Mouse (Mus musculus) midbrain, embryonic 11.5 days (tissue): Measurements from ENCODE around the gene Themis. TPM values are rescaled to one million over a fixed set of nuclear protein-coding genes. Genes with fewer than 3 reads are reported as not detected.

Experiments used
- ATAC-seq: fragments of 200-750 bp; cut with Nextera tagmentation; 2 replicates; pipeline ENCODE4 v1.8.0; 2017; ENCODE audit warnings: moderate TSS enrichment, moderate library complexity; ENCODE audit not compliant: low FRiP score
- DNase-seq: peaks from one replicate; pipeline ENCODE4 v3.0.0; 2015; ENCODE audit warnings: low spot score; ENCODE audit errors: missing footprints
- H3K27ac ChIP-seq: fragments of 300-500 bp; sonication (generic); 2 replicates; pipeline ENCODE4 v1.5.1; 2014; ENCODE audit warnings: low read depth, low read length
- H3K27me3 ChIP-seq: fragments of 300-500 bp; sonication (generic); 2 replicates; pipeline ENCODE4 v1.6.1; 2014; ENCODE audit warnings: mild to moderate bottlenecking, low read length, moderate library complexity, mixed read lengths; ENCODE audit not compliant: control insufficient read depth, insufficient read depth
- H3K36me3 ChIP-seq: fragments of 300-500 bp; sonication (generic); 2 replicates; pipeline ENCODE4 v1.6.1; 2014; ENCODE audit warnings: mild to moderate bottlenecking, low read length, moderate library complexity, mixed read lengths; ENCODE audit not compliant: control insufficient read depth, insufficient read depth
- H3K4me1 ChIP-seq: fragments of 300-500 bp; sonication (generic); 2 replicates; pipeline ENCODE4 v1.6.1; 2014; ENCODE audit warnings: low read length; ENCODE audit not compliant: control insufficient read depth, insufficient read depth
- H3K4me2 ChIP-seq: fragments of 300-500 bp; sonication (generic); 2 replicates; pipeline ENCODE4 v1.6.1; 2014; ENCODE audit warnings: mild to moderate bottlenecking, moderate library complexity
- H3K4me3 ChIP-seq: fragments of 300-500 bp; sonication (generic); 2 replicates; pipeline ENCODE4 v1.5.1; 2014; ENCODE audit warnings: low read depth, low read length
- H3K9ac ChIP-seq: fragments of 300-500 bp; sonication (generic); 2 replicates; pipeline ENCODE4 v1.6.1; 2014; ENCODE audit warnings: low read length
- H3K9me3 ChIP-seq: fragments of 300-500 bp; sonication (generic); 2 replicates; pipeline ENCODE4 v1.6.1; 2016; ENCODE audit warnings: low read length; ENCODE audit not compliant: control insufficient read depth
- WGBS: fragments of 180-500 bp; shearing (Covaris S2); extraction: QIAGEN DNeasy Blood & Tissue Kit; methylation state at CpG from one replicate; pipeline ENCODE4 v1.1.7; 2014; 5-methylcytosine and 5-hydroxymethylcytosine counted together
- polyA plus RNA-seq: library from polyadenylated mRNA; unstranded; fragments of >200 nt; fragmentation: Nextera tagmentation; extraction: Ambion mirVana; gene quantifications from 2 replicates; pipeline ENCODE4 v1.2.1, GENCODE M21; 2014

The Themis gene
- polyA plus RNA-seq, 1 experiment from 2014 or later, result 0.04 TPM

GRCm38 (mm10) chr10:28746426-28746825, 78.3 kb downstream of the Themis start:
- Histone ChIP-seq H3K4me1 (no peaks in the 10 kb centered on the region), H3K27ac (no peak overlapping the region), H3K4me2 (no peak overlapping the region), H3K9ac (no peak overlapping the region), H3K27me3 (no peaks in the 10 kb centered on the region), H3K4me3 (no peak overlapping the region), H3K36me3 (no peaks in the 10 kb centered on the region), H3K9me3 (no peaks in the 10 kb centered on the region)
- DNase-seq (no peak), ATAC-seq (no peak)

GRCm38 (mm10) chr10:28753321-28753720, 85.2 kb downstream of the Themis start:
- Histone ChIP-seq H3K36me3 (no peaks in the 10 kb centered on the region), H3K4me1 (no peaks in the 10 kb centered on the region), H3K9ac (no peak overlapping the region), H3K27ac (no peak overlapping the region), H3K4me2 (no peak overlapping the region), H3K27me3 (no peaks in the 10 kb centered on the region), H3K9me3 (no peaks in the 10 kb centered on the region), H3K4me3 (no peak overlapping the region)
- DNase-seq (no peak), ATAC-seq (no peak)
- WGBS, result 69% methylated on average over 2 of the region's 2 CpGs

- Histone ChIP-seq H3K9ac (no peak overlapping the region), H3K4me2 (no peak overlapping the region), H3K4me3 (no peak overlapping the region), H3K27ac (no peak overlapping the region), H3K4me1 (no peaks in the 10 kb centered on the region), H3K27me3 (no peaks in the 10 kb centered on the region), H3K36me3 (no peaks in the 10 kb centered on the region), H3K9me3 (no peaks in the 10 kb centered on the region)
- DNase-seq (no peak), ATAC-seq (no peak)
These were observed 86.8 kb downstream of the Themis start for GRCm38 (mm10) chr10:28754927-28755326.

GRCm38 (mm10) chr10:28776777-28777402, 108.7 kb downstream of the Themis start:
- no peak overlapping the region for H3K4me2 ChIP-seq
- H3K27me3 ChIP-seq, result no peaks in the 10 kb centered on the region
- H3K27ac ChIP-seq, result no peak overlapping the region
- no peaks in the 10 kb centered on the region for H3K36me3 ChIP-seq
- H3K4me3 ChIP-seq, result no peak overlapping the region
- no peak for ATAC-seq
- no peak for DNase-seq
- no peaks in the 10 kb centered on the region for H3K9me3 ChIP-seq
- H3K9ac ChIP-seq, result no peak overlapping the region
- no peaks in the 10 kb centered on the region for H3K4me1 ChIP-seq
- WGBS, result 73% methylated on average over 5 of the region's 5 CpGs

GRCm38 (mm10) chr10:28799469-28799868, 131.3 kb downstream of the Themis start:
- H3K27ac ChIP-seq, result no peak overlapping the region
- no peaks in the 10 kb centered on the region for H3K27me3 ChIP-seq
- DNase-seq (no peak), ATAC-seq (no peak)
- no peaks in the 10 kb centered on the region for H3K4me1 ChIP-seq
- H3K9me3 ChIP-seq, result no peaks in the 10 kb centered on the region
- no peak overlapping the region for H3K4me2 ChIP-seq
- 88% methylated on average over 4 of the region's 4 CpGs for WGBS
- H3K36me3 ChIP-seq, result no peaks in the 10 kb centered on the region
- H3K4me3 ChIP-seq, result no peak overlapping the region
- no peak overlapping the region for H3K9ac ChIP-seq

- WGBS, result 88% methylated on average over 3 of the region's 3 CpGs
- DNase-seq (no peak), ATAC-seq (no peak)
- Histone ChIP-seq H3K4me2 (no peak overlapping the region), H3K27ac (no peak overlapping the region), H3K36me3 (no peaks in the 10 kb centered on the region), H3K9ac (no peak overlapping the region), H3K9me3 (no peaks in the 10 kb centered on the region), H3K27me3 (no peaks in the 10 kb centered on the region), H3K4me1 (no peaks in the 10 kb centered on the region), H3K4me3 (no peak overlapping the region)
These were observed 137.0 kb downstream of the Themis start for GRCm38 (mm10) chr10:28805160-28805559.

- no peaks in the 10 kb centered on the region for H3K36me3 ChIP-seq
- DNase-seq (no peak), ATAC-seq (no peak)
- H3K4me1 ChIP-seq, result no peaks in the 10 kb centered on the region
- no peaks in the 10 kb centered on the region for H3K9me3 ChIP-seq
- H3K27me3 ChIP-seq, result no peaks in the 10 kb centered on the region
- 90% methylated on average over 5 of the region's 5 CpGs for WGBS
- no peak overlapping the region for H3K4me2 ChIP-seq
- no peak overlapping the region for H3K4me3 ChIP-seq
- H3K9ac ChIP-seq, result no peak overlapping the region
- H3K27ac ChIP-seq, result no peak overlapping the region
These were observed 143.9 kb downstream of the Themis start for GRCm38 (mm10) chr10:28811928-28812570.

- Histone ChIP-seq H3K36me3 (no peaks in the 10 kb centered on the region), H3K9ac (no peak overlapping the region), H3K27me3 (no peaks in the 10 kb centered on the region), H3K4me1 (no peaks in the 10 kb centered on the region), H3K9me3 (no peaks in the 10 kb centered on the region), H3K4me2 (no peak overlapping the region), H3K27ac (no peak overlapping the region), H3K4me3 (no peak overlapping the region)
- ATAC-seq (no peak), DNase-seq (no peak)
These were observed 144.4 kb downstream of the Themis start for GRCm38 (mm10) chr10:28812571-28812936.

GRCm38 (mm10) chr10:28816160-28816559, 148.0 kb downstream of the Themis start:
- Histone ChIP-seq H3K9me3 (no peaks in the 10 kb centered on the region), H3K27me3 (no peaks in the 10 kb centered on the region), H3K27ac (no peak overlapping the region), H3K4me3 (no peak overlapping the region), H3K36me3 (no peaks in the 10 kb centered on the region), H3K4me2 (no peak overlapping the region), H3K4me1 (no peaks in the 10 kb centered on the region), H3K9ac (no peak overlapping the region)
- no peak for DNase-seq
- no peak for ATAC-seq
- 74% methylated on average over 4 of the region's 4 CpGs for WGBS
